Mouse (Mus musculus) gastrocnemius, adult 2 months (tissue): Measurements from ENCODE around the gene Fzd1. TPM values are rescaled to one million over a fixed set of nuclear protein-coding genes. Genes with fewer than 3 reads are reported as not detected.

ENCODE experiments used
- DNase-seq: peaks from one replicate; pipeline ENCODE4 v3.0.0; 2022
- H3K27ac ChIP-seq: fragments of 200-600 bp; 2 replicates; pipeline ENCODE4 v1.8.1; 2022; ENCODE audit warnings: mild to moderate bottlenecking
- H3K4me3 ChIP-seq: fragments of 200-600 bp; 2 replicates; pipeline ENCODE4 v1.8.1; 2022; ENCODE audit warnings: mild to moderate bottlenecking, moderate library complexity
- CTCF ChIP-seq: fragments of 200-600 bp; IDR thresholded peaks from 2 replicates; pipeline ENCODE4 v1.8.1; 2022; ENCODE audit warnings: antibody characterized with exemption, mild to moderate bottlenecking, moderate library complexity
- intact Hi-C: fragments of 180-260 bp; cut with DNase I; formaldehyde crosslinking; loops from one replicate; pipeline ENCODE4 v1.15.1; 2025
- microRNA-seq: library from miRNA; unstranded; fragments of <30 nt; microRNA quantifications from one replicate; pipeline ENCODE4 v1.2.0, GENCODE M21; 2021
- total RNA-seq, 2 experiments: library from RNA; stranded (reverse); gene quantifications; 2 replicates each; pipeline ENCODE4 v1.2.3; 2021

Gene Fzd1
- total RNA-seq, 2 experiments from 2014 or later, result 2.0 to 3.8 TPM

DNA sequence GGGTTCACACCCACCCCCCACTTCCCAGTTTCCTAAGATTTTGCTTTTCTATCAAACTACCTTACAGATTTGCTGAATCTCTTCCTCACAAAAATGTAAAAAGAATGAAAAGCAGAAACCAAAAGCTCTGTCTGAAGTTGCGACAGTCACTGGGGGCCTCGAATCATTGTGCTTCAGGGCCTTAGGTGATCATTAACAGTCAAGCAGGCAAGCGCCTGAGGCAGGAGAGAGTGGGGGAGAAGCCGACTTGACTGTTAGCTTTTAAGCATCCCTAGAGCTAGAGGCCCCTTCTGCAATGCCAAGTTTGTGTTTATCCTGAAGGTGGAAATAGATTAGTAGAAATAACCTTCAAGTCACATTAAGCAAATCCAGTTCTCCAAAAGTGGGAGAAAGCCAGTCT is 24.6 kb downstream of the Fzd1 start:
- H3K4me3 ChIP-seq, result no peak overlapping the region
- TF ChIP-seq CTCF, result no peak
- intact Hi-C loops, result no loop called here
- no peak overlapping the region for H3K27ac ChIP-seq
- no peak for DNase-seq

DNA sequence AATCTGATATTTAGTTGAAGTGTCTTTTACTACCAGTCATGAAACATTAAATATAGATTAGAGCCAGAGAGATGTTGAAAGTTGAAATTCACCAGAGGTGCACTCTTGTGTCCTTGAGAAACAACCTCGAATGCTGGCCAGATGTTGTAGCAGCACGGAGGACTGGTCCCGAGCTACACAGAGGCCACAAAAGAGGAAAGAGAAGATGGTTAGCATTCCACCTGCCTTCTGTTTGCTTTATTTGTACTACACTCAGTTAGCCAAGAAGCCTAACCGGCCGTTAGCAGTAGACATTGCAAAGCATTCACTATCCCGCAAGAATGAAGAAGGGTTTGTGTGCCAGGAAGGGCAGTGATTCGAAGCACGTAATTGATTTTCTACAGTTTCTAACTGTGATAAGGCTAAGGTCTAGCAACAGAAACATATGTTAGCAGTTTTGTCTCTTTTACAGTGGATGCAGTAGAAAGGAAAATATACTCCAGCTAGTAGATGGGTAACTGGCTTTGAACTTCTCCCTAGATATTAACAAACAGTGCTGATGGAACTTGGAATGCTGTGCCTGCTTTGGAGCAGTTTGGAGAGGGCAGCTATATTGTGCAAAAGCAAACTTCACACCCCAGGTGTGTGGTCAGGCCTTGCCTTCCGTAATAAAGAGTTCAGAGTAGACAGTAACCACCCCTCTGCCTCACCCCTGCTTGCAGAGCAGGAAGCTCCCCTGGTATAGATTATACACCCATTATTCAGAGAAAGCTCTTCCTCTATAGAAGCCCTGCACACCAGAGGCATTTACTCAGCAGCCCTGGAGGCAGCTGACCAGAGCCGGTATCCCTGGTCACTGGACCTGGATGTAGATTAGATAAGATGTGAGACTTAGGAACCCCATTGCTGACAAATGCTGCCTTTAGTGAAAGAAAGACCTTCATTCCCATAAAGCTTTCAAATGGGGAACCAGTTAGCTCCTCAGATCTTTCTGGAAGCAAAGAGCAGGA is 25.3 kb downstream of the Fzd1 start:
- Histone ChIP-seq H3K27ac (no peak overlapping the region), H3K4me3 (no peak overlapping the region)
- intact Hi-C loops, result no loop called here
- TF ChIP-seq CTCF, result no peak
- DNase-seq, result no peak

DNA sequence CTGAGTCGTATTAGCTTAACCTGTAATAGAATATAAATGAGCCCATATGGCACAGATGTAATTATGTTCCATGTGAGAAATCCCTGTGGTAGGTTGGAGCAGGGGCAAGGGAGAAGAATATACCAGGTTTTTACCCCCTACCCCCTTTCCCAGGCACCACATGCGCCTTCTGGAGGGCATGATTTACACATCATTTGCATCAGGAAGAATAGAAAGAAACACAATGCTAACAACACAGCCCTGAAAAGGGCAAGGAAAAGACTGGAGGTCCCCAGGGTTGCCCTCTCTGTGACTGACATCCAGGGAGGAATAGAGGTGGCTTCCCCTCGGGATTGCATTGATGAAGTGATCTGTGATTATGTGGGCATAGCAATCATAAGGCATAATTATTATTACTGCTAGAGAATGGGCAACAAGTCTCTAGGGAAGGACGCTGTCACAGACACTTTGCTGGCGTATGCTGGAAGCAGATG is 26.1 kb downstream of the Fzd1 start:
- Histone ChIP-seq H3K4me3 (no peak overlapping the region), H3K27ac (no peak overlapping the region)
- no peak for DNase-seq
- intact Hi-C loops, result no loop called here
- TF ChIP-seq CTCF, result no peak

DNA sequence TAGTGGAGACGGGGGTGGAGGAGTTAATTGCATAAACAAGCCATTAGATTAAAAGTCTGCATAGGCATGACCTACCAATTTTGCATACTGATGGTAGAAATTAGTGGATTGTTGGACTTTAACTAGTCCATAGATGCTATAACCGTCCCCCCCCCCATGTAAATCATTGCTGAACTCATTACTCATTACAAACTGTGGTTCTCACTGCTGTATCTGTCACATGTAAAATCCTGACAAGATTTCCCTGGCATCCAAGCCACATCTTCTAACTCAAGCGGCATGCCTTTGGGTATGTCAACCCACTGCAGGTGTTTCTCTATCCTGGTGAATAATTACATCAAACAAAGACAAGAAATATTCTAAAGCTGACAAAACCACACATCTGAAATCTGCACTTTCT is 26.8 kb downstream of the Fzd1 start:
- Histone ChIP-seq H3K4me3 (no peak overlapping the region), H3K27ac (no peak overlapping the region)
- TF ChIP-seq CTCF, result no peak
- no peak for DNase-seq
- intact Hi-C loops, result no loop called here

Small RNA genes within 50 kb of the gene (microRNA-seq; reads per million reads assigned to microRNA genes)
- gene Gm44483, result not detected
